Mouse (Mus musculus) forelimb bud, embryonic 11.5 days (tissue): ENCODE results near the gene Gm49405.
"Not testable (repeated sequence)": the region's sequence is repeated elsewhere in the genome, so short reads cannot be mapped to it uniquely, and the experiment has no call there.

Experiments
- DNase-seq: peaks from one replicate; pipeline ENCODE4 v3.0.0-alpha.2; 2012; ENCODE audit warnings: low read depth, low spot score

The Gm49405 gene

GRCm38 (mm10) chr19:4049069-4049468, 48.6 kb downstream of the Gm49405 start:
- DNase-seq, result not testable (repeated sequence)

- DNase-seq, result no peak
These were observed 50.6 kb downstream of the Gm49405 start for GRCm38 (mm10) chr19:4051016-4051415.

GRCm38 (mm10) chr19:4051741-4052515, 51.5 kb downstream of the Gm49405 start:
- peak; percentile 67 for DNase-seq

- no peak for DNase-seq
These were observed 52.1 kb downstream of the Gm49405 start for GRCm38 (mm10) chr19:4052516-4053030.

GRCm38 (mm10) chr19:4054613-4055012, 54.2 kb downstream of the Gm49405 start:
- DNase-seq, result no peak
